Mouse (Mus musculus) midbrain, embryonic 16.5 days (tissue): Measurements from ENCODE around the gene Chst8. TPM values are rescaled to one million over a fixed set of nuclear protein-coding genes. Genes with fewer than 3 reads are reported as not detected.

Source experiments
- ATAC-seq: fragments of 200-750 bp; cut with Nextera tagmentation; 2 replicates; pipeline ENCODE4 v1.8.0; 2017; ENCODE audit warnings: moderate TSS enrichment
- H3K27ac ChIP-seq: fragments of 300-500 bp; sonication (generic); 2 replicates; pipeline ENCODE4 v1.5.1; 2014; ENCODE audit warnings: mild to moderate bottlenecking, low read length, mixed read lengths
- H3K27me3 ChIP-seq: fragments of 300-500 bp; sonication (generic); 2 replicates; pipeline ENCODE4 v1.6.1; 2014; ENCODE audit warnings: low read depth, low read length, mixed read lengths; ENCODE audit not compliant: control insufficient read depth, insufficient read depth
- H3K36me3 ChIP-seq: fragments of 300-500 bp; sonication (generic); 2 replicates; pipeline ENCODE4 v1.6.1; 2014; ENCODE audit warnings: mild to moderate bottlenecking, low read length, moderate library complexity, mixed read lengths; ENCODE audit not compliant: control insufficient read depth, insufficient read depth
- H3K4me1 ChIP-seq: fragments of 300-500 bp; sonication (generic); 2 replicates; pipeline ENCODE4 v1.6.1; 2014; ENCODE audit warnings: mild to moderate bottlenecking, low read length, mixed read lengths; ENCODE audit not compliant: control insufficient read depth, insufficient read depth
- H3K4me2 ChIP-seq: fragments of 300-500 bp; sonication (generic); 2 replicates; pipeline ENCODE4 v1.6.1; 2014; ENCODE audit warnings: mild to moderate bottlenecking, low read length, mixed read lengths
- H3K4me3 ChIP-seq: fragments of 300-500 bp; sonication (generic); 2 replicates; pipeline ENCODE4 v1.5.1; 2014; ENCODE audit warnings: low read depth, mild to moderate bottlenecking, low read length, moderate library complexity, mixed read lengths
- H3K9ac ChIP-seq: fragments of 300-500 bp; sonication (generic); 2 replicates; pipeline ENCODE4 v1.6.1; 2014; ENCODE audit warnings: low read depth, low read length, mixed read lengths
- H3K9me3 ChIP-seq: fragments of 300-500 bp; sonication (generic); replicated peaks from 2 replicates; pipeline ENCODE4 v1.6.1; 2014; ENCODE audit warnings: mild to moderate bottlenecking, low read length, mixed read lengths; ENCODE audit not compliant: control insufficient read depth, poor library complexity, severe bottlenecking
- WGBS: fragments of 180-500 bp; shearing (Covaris S2); extraction: QIAGEN DNeasy Blood & Tissue Kit; methylation state at CpG from one replicate; pipeline ENCODE4 v1.1.7; 2014; 5-methylcytosine and 5-hydroxymethylcytosine counted together
- polyA plus RNA-seq: library from polyadenylated mRNA; unstranded; fragments of >200 nt; fragmentation: Nextera tagmentation; extraction: Ambion mirVana; gene quantifications from 2 replicates; pipeline ENCODE4 v1.2.1, GENCODE M21; 2015

The Chst8 gene
- polyA plus RNA-seq, 1 experiment from 2014 or later, result 12.7 TPM

- WGBS, result under 1% methylated on average over 66 of the region's 66 CpGs
- peaks cover 18% of the 10 kb centered on the region for H3K27me3 ChIP-seq
Measured at GRCm38 (mm10) chr7:34811531-34812526, 682 bp downstream of the Chst8 start.

GRCm38 (mm10) chr7:34811060-34811459 is 1.5 kb downstream of the Chst8 start:
- H3K4me2 ChIP-seq, result peak overlapping the region; percentile 92
- peaks cover 25% of the 10 kb centered on the region for H3K4me1 ChIP-seq
- ATAC-seq, result no peak
- H3K36me3 ChIP-seq, result no peaks in the 10 kb centered on the region
- peak overlapping the region; percentile 66 for H3K4me3 ChIP-seq
- no peak overlapping the region for H3K27ac ChIP-seq
- no peaks in the 10 kb centered on the region for H3K9me3 ChIP-seq
- peaks cover 18% of the 10 kb centered on the region for H3K27me3 ChIP-seq
- WGBS, result 3% methylated on average over 10 of the region's 10 CpGs
- H3K9ac ChIP-seq, result peak overlapping the region; percentile 73

More at GRCm38 (mm10) chr7:34811531-34812526, 682 bp downstream of the Chst8 start:
- Histone ChIP-seq H3K27ac (peak overlapping the region; percentile 54), H3K36me3 (no peaks in the 10 kb centered on the region), H3K9ac (peak overlapping the region; percentile 73), H3K9me3 (no peaks in the 10 kb centered on the region), H3K4me1 (peaks cover 25% of the 10 kb centered on the region), H3K4me3 (peak overlapping the region; percentile 66), H3K4me2 (peak overlapping the region; percentile 92)
- ATAC-seq, result peak; percentile 22; the same call in 1 of the 2 replicates

GRCm38 (mm10) chr7:34806307-34806706 is 6.2 kb downstream of the Chst8 start:
- Histone ChIP-seq H3K4me2 (no peak overlapping the region), H3K9me3 (no peaks in the 10 kb centered on the region), H3K27me3 (peaks cover 11% of the 10 kb centered on the region), H3K36me3 (no peaks in the 10 kb centered on the region), H3K9ac (no peak overlapping the region), H3K27ac (no peak overlapping the region), H3K4me1 (peaks cover 18% of the 10 kb centered on the region), H3K4me3 (no peak overlapping the region)
- WGBS, result 81% methylated on average over 6 of the region's 6 CpGs
- no peak for ATAC-seq

GRCm38 (mm10) chr7:34805691-34806205 is 6.8 kb downstream of the Chst8 start:
- no peak for ATAC-seq
- H3K4me2 ChIP-seq, result no peak overlapping the region
- H3K27ac ChIP-seq, result no peak overlapping the region
- H3K36me3 ChIP-seq, result no peaks in the 10 kb centered on the region
- WGBS, result 91% methylated on average over 3 of the region's 3 CpGs
- no peak overlapping the region for H3K4me3 ChIP-seq
- H3K4me1 ChIP-seq, result peaks cover 13% of the 10 kb centered on the region; the same call in 1 of the 2 replicates
- no peak overlapping the region for H3K9ac ChIP-seq
- peaks cover 7% of the 10 kb centered on the region for H3K27me3 ChIP-seq
- H3K9me3 ChIP-seq, result no peaks in the 10 kb centered on the region

GRCm38 (mm10) chr7:34805042-34805441 is 7.5 kb downstream of the Chst8 start:
- 80% methylated on average over 2 of the region's 2 CpGs for WGBS

GRCm38 (mm10) chr7:34799950-34800511 is 12.5 kb downstream of the Chst8 start:
- no peaks in the 10 kb centered on the region for H3K27me3 ChIP-seq
- H3K9ac ChIP-seq, result no peak overlapping the region
- no peak overlapping the region for H3K4me3 ChIP-seq
- ATAC-seq, result no peak
- no peaks in the 10 kb centered on the region for H3K36me3 ChIP-seq
- H3K9me3 ChIP-seq, result no peaks in the 10 kb centered on the region
- peaks cover 29% of the 10 kb centered on the region for H3K4me1 ChIP-seq
- 42% methylated on average over 13 of the region's 13 CpGs for WGBS
- H3K4me2 ChIP-seq, result no peak overlapping the region
- H3K27ac ChIP-seq, result no peak overlapping the region

More at GRCm38 (mm10) chr7:34805042-34805441, 7.5 kb downstream of the Chst8 start:
- no peak overlapping the region for H3K9ac ChIP-seq
- H3K9me3 ChIP-seq, result no peaks in the 10 kb centered on the region
- no peak overlapping the region for H3K4me2 ChIP-seq
- peaks cover 7% of the 10 kb centered on the region for H3K27me3 ChIP-seq
- H3K4me1 ChIP-seq, result peaks cover 12% of the 10 kb centered on the region; the same call in 1 of the 2 replicates
- H3K27ac ChIP-seq, result no peak overlapping the region
- no peak for ATAC-seq
- no peaks in the 10 kb centered on the region for H3K36me3 ChIP-seq
- no peak overlapping the region for H3K4me3 ChIP-seq

- peaks cover 26% of the 10 kb centered on the region for H3K4me1 ChIP-seq
- H3K4me3 ChIP-seq, result no peak overlapping the region
- 10% methylated on average over 3 of the region's 3 CpGs for WGBS
- H3K9ac ChIP-seq, result no peak overlapping the region
- no peak overlapping the region for H3K27ac ChIP-seq
- H3K4me2 ChIP-seq, result no peak overlapping the region
- no peaks in the 10 kb centered on the region for H3K27me3 ChIP-seq
- no peaks in the 10 kb centered on the region for H3K36me3 ChIP-seq
- ATAC-seq, result no peak
- H3K9me3 ChIP-seq, result no peaks in the 10 kb centered on the region
Measured at GRCm38 (mm10) chr7:34799404-34799771, 13.1 kb downstream of the Chst8 start.

GRCm38 (mm10) chr7:34798441-34799403 is 13.8 kb downstream of the Chst8 start:
- Histone ChIP-seq H3K27ac (peak overlapping the region; percentile 14; the same call in 1 of the 2 replicates), H3K9ac (0 out of 2 replicates have a peak overlapping the region, but pooled peaks have one; percentile 4), H3K4me3 (no peak overlapping the region), H3K9me3 (no peaks in the 10 kb centered on the region), H3K36me3 (no peaks in the 10 kb centered on the region), H3K4me1 (peaks cover 24% of the 10 kb centered on the region), H3K27me3 (no peaks in the 10 kb centered on the region), H3K4me2 (0 out of 2 replicates have a peak overlapping the region, but pooled peaks have one; percentile 7)
- 6% methylated on average over 11 of the region's 11 CpGs for WGBS
- peak; percentile 41; the same call in 1 of the 2 replicates for ATAC-seq
